Mouse (Mus musculus) thymus, postnatal 14 days (tissue): ENCODE data around the gene Smdt1.
A peak's percentile ranks its signal among the peaks of the same experiment; 100 is the strongest.

Experiments used
- DNase-seq: peaks from one replicate; pipeline ENCODE4 v3.0.0; 2021

The Smdt1 gene

GRCm38 (mm10) chr15:82338593-82339112, at the start of gene Smdt1, which contains the start of the genes Naga and Pheta2:
TSS of gene Smdt1 (plus strand) at chr15:82338959.
TSS of gene Naga (minus strand) at chr15:82338925.
TSS of gene Pheta2 (plus strand) at chr15:82338942.
- peak; percentile 97 for DNase-seq

- no peak for DNase-seq
Observed at GRCm38 (mm10) chr15:82290252-82290651, 48.5 kb upstream of the Smdt1 start.

GRCm38 (mm10) chr15:82292851-82293250, 45.9 kb upstream of the Smdt1 start:
- no peak for DNase-seq

- no peak for DNase-seq
Observed at GRCm38 (mm10) chr15:82293271-82293711, 45.5 kb upstream of the Smdt1 start.

- no peak for DNase-seq
Observed at GRCm38 (mm10) chr15:82294059-82294458, 44.7 kb upstream of the Smdt1 start.

GRCm38 (mm10) chr15:82298764-82299561, 39.8 kb upstream of the Smdt1 start, which contains the start of gene Wbp2nl:
TSS of gene Wbp2nl (plus strand) at chr15:82298954.
- no peak for DNase-seq

GRCm38 (mm10) chr15:82307107-82307506, 31.7 kb upstream of the Smdt1 start:
- DNase-seq, result no peak

GRCm38 (mm10) chr15:82308416-82308815, 30.3 kb upstream of the Smdt1 start:
- DNase-seq, result no peak

- DNase-seq, result no peak
Observed at GRCm38 (mm10) chr15:82317839-82318238, 20.9 kb upstream of the Smdt1 start.

GRCm38 (mm10) chr15:82319613-82320012, 19.1 kb upstream of the Smdt1 start:
- DNase-seq, result no peak

GRCm38 (mm10) chr15:82322195-82322594, 16.6 kb upstream of the Smdt1 start:
- no peak for DNase-seq

GRCm38 (mm10) chr15:82325382-82325781, 13.4 kb upstream of the Smdt1 start:
- DNase-seq, result no peak

GRCm38 (mm10) chr15:82335194-82335593, 3.6 kb upstream of the Smdt1 start:
- no peak for DNase-seq

- DNase-seq, result no peak
Observed at GRCm38 (mm10) chr15:82336629-82337028, 2.1 kb upstream of the Smdt1 start.

GRCm38 (mm10) chr15:82337875-82338274, 884 bp upstream of the Smdt1 start:
- no peak for DNase-seq

- peak; percentile 32 for DNase-seq
Observed at GRCm38 (mm10) chr15:82339150-82339549, 391 bp downstream of the Smdt1 start.

- DNase-seq, result no peak
Observed at GRCm38 (mm10) chr15:82339634-82340254, 985 bp downstream of the Smdt1 start.

GRCm38 (mm10) chr15:82340414-82341035, 1.8 kb downstream of the Smdt1 start:
- peak; percentile 4 for DNase-seq

- peak; percentile 41 for DNase-seq
Observed at GRCm38 (mm10) chr15:82341036-82341501, 2.3 kb downstream of the Smdt1 start.

GRCm38 (mm10) chr15:82341675-82342542, 3.1 kb downstream of the Smdt1 start:
- DNase-seq, result peak; percentile 31

- DNase-seq, result no peak
Observed at GRCm38 (mm10) chr15:82342543-82342935, 3.8 kb downstream of the Smdt1 start.
